Comparison of ENCODE assay signal across 9 mouse cellular contexts in the genomic region with DNA sequence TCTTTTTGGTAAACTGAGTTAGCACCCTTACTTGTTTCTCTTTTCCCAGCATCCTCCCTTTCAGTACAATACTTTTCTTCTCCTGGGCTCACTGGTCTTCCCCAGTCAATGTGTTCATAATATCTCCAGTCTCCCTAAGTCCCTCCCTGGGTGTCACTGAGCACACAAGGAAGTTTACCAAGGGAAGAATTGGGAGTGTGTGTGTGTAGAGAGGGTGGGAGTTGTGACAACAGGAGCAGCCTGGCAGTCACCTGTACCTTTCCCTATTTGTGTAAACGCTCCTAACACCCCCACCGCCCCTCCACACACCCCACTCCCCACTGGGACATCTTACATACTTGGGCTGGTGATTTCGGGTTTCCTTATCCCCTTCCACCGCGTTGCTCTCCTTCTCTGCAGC.
DNase-seq lines count a peak whose midpoint lies in the region; ATAC-seq and TF ChIP-seq lines count a peak whose summit lies in the region.
"Had no signal": no experiment of that assay in that cellular context is flagged by ENCODE, and none has a peak within 500 bp of the region (broad histone marks: within the 10 kb centered on the region; RNA-seq: fewer than 3 reads in every experiment).

No protein-coding gene starts in this region.

- no peaks in the 10 kb centered on the region for H3K9me3 ChIP-seq in heart, embryonic 13.5 days
- H3K9me3 ChIP-seq in lung, embryonic 16.5 days (ENCODE audit: control insufficient read depth, low read length): no peaks in the 10 kb centered on the region
- H3K9me3 ChIP-seq in embryonic facial prominence, embryonic 14.5 days (ENCODE audit: control insufficient read depth, low read length): no peaks in the 10 kb centered on the region
- H3K9me3 ChIP-seq in limb, embryonic 14.5 days (ENCODE audit: control insufficient read depth, low read length): no peaks in the 10 kb centered on the region
- H3K9me3 ChIP-seq: liver, embryonic 15.5 days had no signal

- peak overlapping the region; percentile 41 for H3K4me3 ChIP-seq in heart, embryonic 13.5 days
- no peak overlapping the region for H3K4me3 ChIP-seq in lung, embryonic 16.5 days (ENCODE audit: low read length)
- H3K4me3 ChIP-seq in embryonic facial prominence, embryonic 14.5 days (ENCODE audit: low read depth, low read length): peak overlapping the region; percentile 26; the same call in 1 of the 2 replicates
- H3K4me3 ChIP-seq in limb, embryonic 14.5 days (replicated peaks; ENCODE audit: low read length): no peak overlapping the region
- H3K4me3 ChIP-seq: liver, embryonic 15.5 days had no signal

- intact Hi-C loops in heart, postnatal 10 days (cut with DNase I): no loop called here

- H3K36me3 ChIP-seq in heart, embryonic 13.5 days: no peaks in the 10 kb centered on the region
- H3K36me3 ChIP-seq in lung, embryonic 16.5 days (ENCODE audit: control insufficient read depth, insufficient read depth, low read length): no peaks in the 10 kb centered on the region
- H3K36me3 ChIP-seq in embryonic facial prominence, embryonic 14.5 days (ENCODE audit: control insufficient read depth, insufficient read depth, low read length): no peaks in the 10 kb centered on the region
- no peaks in the 10 kb centered on the region for H3K36me3 ChIP-seq in limb, embryonic 14.5 days (ENCODE audit: control insufficient read depth, insufficient read depth, low read length)
- H3K36me3 ChIP-seq: liver, embryonic 15.5 days had no signal

- 66% methylated on average over 5 of the region's 5 CpGs for WGBS in heart, embryonic 13.5 days
- WGBS in lung, embryonic 16.5 days: 50% methylated on average over 5 of the region's 5 CpGs
- 75% methylated on average over 1 of the region's 5 CpGs for WGBS in embryonic facial prominence, embryonic 14.5 days
- 76% methylated on average over 5 of the region's 5 CpGs for WGBS in limb, embryonic 14.5 days

- peak overlapping the region; percentile 68 for H3K4me2 ChIP-seq in heart, embryonic 13.5 days
- peak overlapping the region; percentile 47 for H3K4me2 ChIP-seq in lung, embryonic 16.5 days (ENCODE audit: low read depth, low read length)
- H3K4me2 ChIP-seq in embryonic facial prominence, embryonic 14.5 days (ENCODE audit: low read depth, low read length): peak overlapping the region; percentile 55
- H3K4me2 ChIP-seq in limb, embryonic 14.5 days (replicated peaks; ENCODE audit: low read depth, low read length, severe bottlenecking): peak overlapping the region; percentile 47; the same call in 1 of the 2 replicates

- H3K27me3 ChIP-seq in heart, embryonic 13.5 days (replicated peaks): peaks cover 43% of the 10 kb centered on the region
- no peaks in the 10 kb centered on the region for H3K27me3 ChIP-seq in lung, embryonic 16.5 days (ENCODE audit: control insufficient read depth, insufficient read depth, low read depth, low read length)
- H3K27me3 ChIP-seq in embryonic facial prominence, embryonic 14.5 days (replicated peaks; ENCODE audit: control insufficient read depth, insufficient read depth, low read length): no peaks in the 10 kb centered on the region; the same call in 1 of the 2 replicates
- peaks cover 4% of the 10 kb centered on the region; the same call in 1 of the 2 replicates for H3K27me3 ChIP-seq in limb, embryonic 14.5 days (ENCODE audit: control insufficient read depth, insufficient read depth, low read length)

- DNase-seq in heart, postnatal 10 days: no peak
- DNase-seq in lung, postnatal 36 days: no peak
- DNase-seq in embryonic facial prominence, embryonic 14.5 days (ENCODE audit: low spot score): no peak
- no peak for DNase-seq in limb, embryonic 14.5 days (ENCODE audit: low spot score)
- DNase-seq in T-cell, adult 2 months (ENCODE audit: low spot score): no peak
- no peak for DNase-seq in thymus, postnatal 0 days (ENCODE audit: low spot score)

- no peak for ATAC-seq in heart, embryonic 13.5 days (ENCODE audit: extremely low read depth, insufficient number of reproducible peaks, low FRiP score, low TSS enrichment)
- ATAC-seq in lung, embryonic 16.5 days (ENCODE audit: low read depth): no peak
- ATAC-seq in embryonic facial prominence, embryonic 14.5 days (ENCODE audit: low read depth): no peak
- ATAC-seq in limb, embryonic 14.5 days (ENCODE audit: low FRiP score, low read depth): no peak

- TF ChIP-seq POLR2A in limb, embryonic 14.5 days (IDR thresholded peaks at IDR 0.05; ENCODE audit: borderline replicate concordance, extremely low read depth, insufficient read depth, insufficient read length): no peak

- peaks cover 8% of the 10 kb centered on the region for H3K4me1 ChIP-seq in heart, embryonic 13.5 days
- no peaks in the 10 kb centered on the region for H3K4me1 ChIP-seq in lung, embryonic 16.5 days (replicated peaks; ENCODE audit: control insufficient read depth, insufficient read depth, low read length)
- 0 out of 2 replicates have a peak, but pooled peaks cover 4% of the 10 kb centered on the region for H3K4me1 ChIP-seq in embryonic facial prominence, embryonic 14.5 days (ENCODE audit: control insufficient read depth, insufficient read depth, low read length)
- H3K4me1 ChIP-seq in limb, embryonic 14.5 days (ENCODE audit: control insufficient read depth, insufficient read depth, low read length): no peaks in the 10 kb centered on the region
- H3K4me1 ChIP-seq: liver, embryonic 15.5 days had no signal

- H3K9ac ChIP-seq in heart, embryonic 13.5 days: no peak overlapping the region
- no peak overlapping the region for H3K9ac ChIP-seq in lung, embryonic 16.5 days (ENCODE audit: low read length)
- H3K9ac ChIP-seq in embryonic facial prominence, embryonic 14.5 days (ENCODE audit: low read depth, low read length): peak overlapping the region; percentile 34; the same call in 1 of the 2 replicates
- H3K9ac ChIP-seq in limb, embryonic 14.5 days (ENCODE audit: low read depth, low read length, severe bottlenecking): no peak overlapping the region
- H3K9ac ChIP-seq: liver, embryonic 15.5 days had no signal

- H3K27ac ChIP-seq in heart, embryonic 13.5 days (replicated peaks): no peak overlapping the region
- no peak overlapping the region for H3K27ac ChIP-seq in lung, embryonic 16.5 days (ENCODE audit: low read length)
- H3K27ac ChIP-seq in embryonic facial prominence, embryonic 14.5 days (replicated peaks; ENCODE audit: low read depth, low read length): no peak overlapping the region
- H3K27ac ChIP-seq in limb, embryonic 14.5 days (replicated peaks; ENCODE audit: low read depth, low read length): no peak overlapping the region
- H3K27ac ChIP-seq: liver, embryonic 15.5 days had no signal

Comparison
In these comparisons a context has a peak if more than half of its experiments do, and no peak if none do; other contexts are left out.
1. H3K4me3 ChIP-seq: peak in heart, embryonic 13.5 days (single experiment) and embryonic facial prominence, embryonic 14.5 days (single experiment); none in lung, embryonic 16.5 days (single experiment) and limb, embryonic 14.5 days (single experiment).
2. Peak in every context shown above with its lines, with median percentiles within 50 percentile points of each other: H3K4me2 ChIP-seq.